Mouse (Mus musculus) gastrocnemius, postnatal 36 days (tissue): ENCODE measurements at regions not wholly inside any gene's neighbourhood (a gene's known extent, or its start where the extent isn't known, plus 50 kb on each side); places are given as distances from the start of the nearest gene placed in this dataset.
"Not testable (repeated sequence)": the region's sequence is repeated elsewhere in the genome, so short reads cannot be mapped to it uniquely, and the experiment has no call there.

Experiments used
- DNase-seq, 2 experiments: peaks; one replicate each; pipeline ENCODE4 v3.0.0; 2022
- intact Hi-C: fragments of 180-260 bp; cut with DNase I; formaldehyde crosslinking; loops from one replicate; pipeline ENCODE4 v1.15.1; 2025

DNA sequence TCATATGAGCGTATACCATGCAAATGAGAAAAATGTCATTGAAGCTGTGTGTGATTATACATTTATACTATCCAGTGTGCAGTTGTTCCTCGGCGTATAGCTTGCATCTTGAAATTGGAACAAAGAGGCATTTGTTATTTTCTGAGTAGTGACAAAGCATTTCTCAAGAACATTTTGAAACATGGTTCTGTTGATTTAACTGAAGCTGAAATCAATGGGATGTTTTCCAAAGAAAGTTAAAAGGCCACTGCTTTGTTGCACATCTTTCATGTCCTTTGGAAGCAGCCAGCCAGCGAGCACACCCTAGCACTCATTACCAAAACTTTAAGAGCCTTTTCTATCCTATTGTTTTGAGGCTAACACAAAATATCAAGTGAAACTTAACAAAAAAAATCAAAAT is 594.1 kb upstream of the Klhl29 start:
- intact Hi-C loops, result no loop called here
- DNase-seq, result no peak

DNA sequence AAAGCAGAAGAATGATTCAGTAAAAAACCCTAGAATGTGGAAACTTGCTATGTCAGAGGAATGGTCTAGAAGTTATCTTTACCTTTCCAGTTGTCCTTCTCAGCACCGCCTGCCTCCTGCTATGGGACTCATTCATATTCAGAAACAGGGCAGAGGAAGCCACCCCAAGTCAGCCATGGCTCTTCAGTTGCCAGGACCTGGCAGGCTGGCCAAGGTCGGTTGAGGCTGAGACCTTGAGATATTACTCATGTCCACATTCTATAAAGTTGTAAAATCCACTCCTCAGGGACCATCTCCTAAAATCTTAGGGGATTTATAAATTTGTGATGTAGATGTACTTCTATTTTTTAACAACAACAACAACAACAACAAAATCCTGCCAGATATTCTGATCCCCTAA is 580.7 kb upstream of the Klhl29 start:
- intact Hi-C loops, result no loop called here
- DNase-seq, result no peak

DNA sequence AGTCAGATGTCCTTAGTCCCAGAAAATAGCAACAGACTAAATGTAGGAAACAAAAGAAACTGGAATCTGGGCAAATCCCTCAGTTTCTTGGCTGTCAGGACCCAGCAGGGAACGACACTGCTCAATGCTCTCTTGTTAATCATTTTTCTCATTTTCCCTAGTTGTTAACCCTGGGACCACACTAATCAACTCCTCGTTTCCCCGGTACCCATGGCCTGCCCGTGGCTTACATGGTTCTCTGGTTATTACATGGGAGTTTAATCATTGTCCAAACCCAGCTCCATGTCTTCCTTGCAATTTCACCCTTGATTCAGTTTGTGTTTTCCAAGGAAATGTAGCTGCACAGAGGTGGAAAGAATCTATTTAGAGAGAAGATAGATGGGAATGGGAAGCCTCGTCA is 580.1 kb upstream of the Klhl29 start:
- intact Hi-C loops, result no loop called here
- DNase-seq, result no peak

DNA sequence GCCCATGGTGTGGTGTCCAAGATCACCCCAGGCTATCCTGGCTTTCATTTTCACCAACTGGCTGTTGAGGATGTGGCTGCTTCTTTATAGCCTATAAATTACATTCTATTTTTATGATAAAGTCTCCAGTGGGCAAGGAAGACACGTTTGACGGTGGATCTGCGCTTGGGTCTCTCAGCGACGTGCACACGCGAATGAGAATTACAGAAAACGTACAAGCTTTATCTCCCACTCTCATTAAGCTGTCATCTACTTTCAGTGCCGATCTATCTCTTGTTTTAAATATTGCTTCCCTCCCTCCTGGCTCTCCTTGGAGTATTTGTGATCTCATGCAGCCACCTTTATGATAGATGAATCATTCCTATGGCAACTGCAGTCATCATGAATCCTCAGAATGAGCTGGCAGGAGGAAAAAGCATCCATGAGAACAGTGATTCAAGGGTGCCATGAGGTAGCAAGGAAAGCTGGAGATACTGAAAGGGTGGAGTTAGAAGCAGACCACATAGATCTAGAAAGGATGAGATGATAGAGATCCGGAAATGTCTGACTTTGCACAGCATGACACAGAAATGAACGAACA is 568.0 kb upstream of the Klhl29 start:
- intact Hi-C loops, result no loop called here

DNA sequence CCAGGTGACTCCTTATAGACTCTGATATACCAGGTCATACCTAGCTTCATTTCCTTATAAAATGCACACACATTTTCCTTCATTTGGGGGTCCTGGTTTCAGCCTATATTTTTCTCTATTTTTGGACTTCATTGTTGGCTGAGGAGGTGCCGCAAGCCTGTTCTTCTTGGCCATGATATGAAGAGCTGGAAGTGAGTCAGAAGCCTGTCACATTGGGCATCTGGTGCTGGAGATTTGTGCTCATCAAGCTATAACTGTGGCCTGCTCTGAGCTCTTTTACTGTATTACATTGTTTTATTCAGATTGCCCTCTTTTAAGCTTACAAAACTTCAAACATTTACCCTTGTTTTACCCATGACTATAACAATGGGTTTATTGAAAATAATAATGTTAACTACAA is 545.8 kb upstream of the Klhl29 start:
- intact Hi-C loops, result no loop called here
- DNase-seq, result no peak

More for the DNA sequence above, 568.0 kb upstream of the Klhl29 start:
- DNase-seq, result no peak

GRCm38 (mm10) chr12:5918030-5918429 is 542.5 kb upstream of the Klhl29 start:
- intact Hi-C loops, result no loop called here
- DNase-seq, result no peak

DNA sequence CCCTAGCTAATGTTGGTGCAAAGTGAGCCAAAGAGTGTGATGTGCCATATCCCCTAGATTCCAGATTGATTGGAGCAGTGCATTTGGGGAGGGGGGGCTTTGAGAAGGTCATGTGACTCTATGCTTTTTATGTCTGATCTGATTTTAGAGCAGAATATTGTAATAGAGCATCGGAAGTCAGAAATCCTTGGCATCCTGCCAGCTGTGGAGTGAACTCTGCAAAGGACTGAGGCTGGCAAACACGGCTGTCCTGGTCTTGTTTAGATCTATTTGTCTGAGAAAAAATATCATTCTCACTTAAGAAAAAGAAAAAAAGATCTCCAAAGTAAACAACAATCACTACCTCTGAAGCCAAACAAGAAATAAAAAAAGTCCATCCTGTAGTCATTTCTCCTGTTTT is 530.8 kb upstream of the Klhl29 start:
- DNase-seq, result no peak
- intact Hi-C loops, result no loop called here

DNA sequence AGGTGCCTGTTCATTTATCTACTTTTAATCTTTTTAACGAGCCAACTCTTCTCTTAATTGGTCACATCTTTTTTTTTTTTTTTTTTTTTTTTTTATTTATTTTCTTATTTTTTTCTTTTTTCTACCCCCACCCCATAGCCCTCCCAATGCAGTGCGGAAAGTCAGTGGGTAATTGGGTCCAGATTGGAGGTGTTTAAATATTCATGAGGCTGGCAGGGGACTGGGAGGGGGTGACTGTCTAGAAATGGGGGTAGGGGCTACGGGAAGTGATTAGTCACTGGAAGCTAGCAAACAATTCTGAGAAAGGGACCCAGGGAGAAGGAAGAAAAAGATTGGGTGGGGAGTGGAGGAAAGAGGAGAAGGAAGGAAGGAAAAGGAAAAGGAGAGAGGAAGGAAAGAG is 516.3 kb upstream of the Klhl29 start:
- DNase-seq, intact Hi-C loops: not testable (repeated sequence)

DNA sequence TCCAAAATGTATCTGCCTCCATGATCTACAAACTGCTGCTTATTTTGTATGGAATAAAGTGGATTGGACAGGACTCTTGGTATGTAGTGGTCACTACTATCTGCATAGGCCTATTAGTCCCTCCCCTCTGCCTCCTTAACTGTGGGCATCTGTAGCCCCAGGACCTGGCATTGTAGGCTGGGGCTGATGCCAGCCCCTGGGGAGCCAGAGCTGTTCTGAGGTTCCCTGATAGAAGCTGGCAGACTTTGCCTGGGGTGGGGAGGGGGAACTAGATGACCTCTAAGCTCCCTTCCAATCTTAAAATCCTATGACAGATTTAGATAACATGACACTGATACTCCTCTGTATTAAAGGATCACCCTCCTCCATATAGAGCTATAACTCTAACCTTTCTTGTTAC is 491.2 kb upstream of the Klhl29 start:
- no peak for DNase-seq
- intact Hi-C loops, result no loop called here

- intact Hi-C loops, result no loop called here
- DNase-seq, result peak in 1 of 2 experiments; percentile 7
These were observed 484.3 kb upstream of the Klhl29 start for GRCm38 (mm10) chr12:5859795-5860194.

- DNase-seq, result no peak
- intact Hi-C loops, result no loop called here
These were observed 480.9 kb upstream of the Klhl29 start for GRCm38 (mm10) chr12:5856421-5856820.

DNA sequence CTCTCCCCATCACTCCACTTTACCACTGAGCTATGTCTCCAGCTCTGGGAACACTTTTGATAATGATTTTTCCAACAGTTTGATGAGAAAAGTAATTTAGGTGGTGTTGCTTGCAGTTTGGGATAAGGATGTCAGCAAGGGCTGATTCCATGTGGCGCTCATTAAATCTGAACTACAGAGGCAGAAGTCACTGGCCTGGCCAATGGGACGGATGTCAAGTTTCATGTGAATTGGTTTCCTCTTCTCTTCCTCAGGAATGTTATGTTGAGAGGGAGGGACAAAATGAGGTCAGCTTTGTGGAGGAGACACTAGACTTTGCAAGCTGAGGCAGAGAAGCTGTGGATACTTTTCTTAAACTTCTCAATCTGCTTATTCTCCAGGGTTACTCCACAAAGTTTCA is 434.9 kb upstream of the Klhl29 start:
- intact Hi-C loops, result no loop called here
- DNase-seq, result no peak

- DNase-seq, result no peak
- intact Hi-C loops, result no loop called here
These were observed 434.5 kb upstream of the Klhl29 start for GRCm38 (mm10) chr12:5810009-5810408.

GRCm38 (mm10) chr12:5807996-5808886 is 432.8 kb upstream of the Klhl29 start:
- intact Hi-C loops, result loop anchor here (1.0 kb wide), 1 partner anchor 32 kb away; no protein-coding TSS in a partner anchor
- DNase-seq, result no peak

DNA sequence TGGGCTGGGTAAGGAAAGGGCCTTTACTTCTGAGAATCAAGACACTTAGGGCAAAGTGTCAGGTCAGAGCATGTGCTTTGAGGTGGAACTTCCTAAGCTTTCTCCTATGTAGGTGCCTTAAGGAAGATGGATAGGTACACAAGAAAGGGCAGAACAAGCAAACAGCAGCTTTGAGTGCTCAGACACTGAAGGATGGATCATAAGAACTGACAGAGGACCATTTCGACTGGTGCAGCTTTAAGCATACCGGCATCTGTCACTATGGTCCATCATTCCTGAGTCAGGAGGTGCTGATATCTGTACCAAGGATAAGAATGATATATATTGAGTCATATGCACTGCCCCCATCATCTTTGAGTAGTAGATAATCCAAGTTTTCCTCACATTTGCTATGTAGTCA is 430.2 kb upstream of the Klhl29 start:
- DNase-seq, result no peak
- intact Hi-C loops, result no loop called here

- DNase-seq, result peak in 1 of 2 experiments; percentile 68
- intact Hi-C loops, result no loop called here
These were observed 417.6 kb upstream of the Klhl29 start for GRCm38 (mm10) chr12:5793051-5793450.

- DNase-seq, result no peak
- intact Hi-C loops, result no loop called here
These were observed 411.8 kb upstream of the Klhl29 start for GRCm38 (mm10) chr12:5787074-5787813.

GRCm38 (mm10) chr12:5781276-5781675 is 405.8 kb upstream of the Klhl29 start:
- intact Hi-C loops, result no loop called here
- no peak for DNase-seq

- DNase-seq, result no peak
- intact Hi-C loops, result no loop called here
These were observed 402.1 kb upstream of the Klhl29 start for GRCm38 (mm10) chr12:5777556-5777955.

- no peak for DNase-seq
- intact Hi-C loops, result no loop called here
These were observed 396.0 kb upstream of the Klhl29 start for GRCm38 (mm10) chr12:5771399-5771978.

- intact Hi-C loops, result no loop called here
- no peak for DNase-seq
These were observed 395.0 kb upstream of the Klhl29 start for GRCm38 (mm10) chr12:5770531-5770930.
